Mouse (Mus musculus): ENCODE data around the gene Six2.
A peak's percentile ranks its signal among the peaks of the same experiment; 100 is the strongest.

Gene Six2

DNA sequence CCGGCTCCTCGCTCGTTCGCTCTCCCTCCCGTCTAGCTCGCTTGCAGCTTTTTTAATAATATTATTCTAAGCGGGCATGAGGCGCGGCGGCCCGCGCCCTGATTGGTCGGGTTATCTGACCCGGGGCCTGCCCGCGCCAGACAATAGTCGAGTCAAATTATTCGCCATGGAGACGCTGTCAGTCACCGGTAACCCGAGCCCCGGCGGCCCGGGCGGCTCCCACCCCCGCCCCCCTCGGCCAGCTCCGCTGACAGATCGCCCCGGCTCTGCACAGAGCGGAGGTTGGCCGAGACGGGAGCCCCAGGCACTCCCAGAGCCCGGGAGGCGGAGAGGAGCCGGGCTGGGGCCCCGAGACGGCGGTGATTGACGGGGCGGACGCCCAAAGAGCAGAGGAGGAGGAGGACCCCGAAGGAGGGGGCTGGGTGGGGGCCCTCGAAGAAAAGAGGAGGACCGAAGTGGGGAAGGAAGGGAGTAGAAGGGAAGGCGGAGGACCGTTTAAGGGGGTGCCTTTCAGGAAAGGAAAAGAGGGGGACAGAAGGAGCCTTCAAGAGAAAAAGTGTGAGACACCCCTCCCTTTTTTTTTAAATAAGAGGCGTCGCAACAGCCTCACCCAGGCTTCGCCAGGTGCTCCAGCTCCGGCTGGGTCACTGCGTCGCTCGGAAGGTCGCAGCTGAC, at the start of gene Six2:
Gene Six2, minus strand, starts transcription at position 39 of the 675 bp plus-strand sequence.
- peak; percentile 27 to 68 for DNase-seq

DNA sequence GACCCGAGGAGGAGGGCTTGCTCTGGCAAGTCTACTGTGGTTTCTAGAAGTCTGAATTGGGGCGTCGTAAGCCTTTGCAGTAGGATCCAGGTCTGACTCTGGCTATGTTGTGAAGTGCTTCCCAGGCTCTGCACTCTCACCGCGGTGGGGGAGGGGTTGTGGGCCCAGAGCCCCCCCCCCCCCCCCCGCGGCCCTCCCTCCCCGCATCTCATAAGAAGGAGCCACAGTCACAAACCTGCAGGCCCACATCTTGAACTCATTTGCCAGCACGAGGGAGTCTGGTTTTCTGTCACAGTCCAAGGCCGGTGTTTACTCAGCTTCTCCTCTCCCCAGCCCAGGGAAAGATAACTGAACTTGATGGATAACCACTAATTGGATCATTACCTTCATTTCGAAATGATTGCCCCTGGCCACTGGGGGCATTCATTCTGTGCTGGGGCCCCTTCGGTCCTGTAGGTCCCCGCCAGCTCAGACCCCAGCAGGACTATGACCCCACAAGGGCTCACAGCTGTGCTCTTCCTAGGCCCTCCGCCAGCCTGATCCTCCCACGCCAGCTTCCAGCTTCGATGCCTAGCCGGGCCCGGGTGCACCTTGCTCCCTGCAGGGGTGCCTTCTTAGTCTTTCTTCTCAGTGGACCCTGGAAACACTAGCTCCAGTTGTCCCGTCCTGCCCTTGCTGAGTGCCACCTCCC, 49.2 kb upstream of the Six2 start:
- no peak for DNase-seq

DNA sequence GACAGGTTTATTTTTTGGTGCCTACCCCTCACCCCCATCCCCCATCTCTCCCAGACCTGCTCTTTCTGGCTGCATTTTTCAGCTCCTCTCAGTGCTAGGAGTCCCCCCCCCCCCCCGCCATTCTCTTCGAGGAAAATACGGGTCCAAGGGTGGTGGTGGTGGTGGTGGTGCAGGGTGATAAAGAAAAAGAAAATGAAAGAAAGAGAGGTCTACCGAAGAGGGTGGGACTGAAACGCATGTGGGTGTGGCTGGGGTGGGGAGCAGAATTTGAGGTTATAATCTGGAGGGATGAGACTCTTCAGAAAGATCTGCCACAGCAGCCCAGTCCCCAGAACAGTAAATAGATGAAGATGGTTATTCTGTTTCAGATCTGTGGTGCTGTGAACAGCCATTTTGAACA, 43.3 kb upstream of the Six2 start:
- DNase-seq = no peak

DNA sequence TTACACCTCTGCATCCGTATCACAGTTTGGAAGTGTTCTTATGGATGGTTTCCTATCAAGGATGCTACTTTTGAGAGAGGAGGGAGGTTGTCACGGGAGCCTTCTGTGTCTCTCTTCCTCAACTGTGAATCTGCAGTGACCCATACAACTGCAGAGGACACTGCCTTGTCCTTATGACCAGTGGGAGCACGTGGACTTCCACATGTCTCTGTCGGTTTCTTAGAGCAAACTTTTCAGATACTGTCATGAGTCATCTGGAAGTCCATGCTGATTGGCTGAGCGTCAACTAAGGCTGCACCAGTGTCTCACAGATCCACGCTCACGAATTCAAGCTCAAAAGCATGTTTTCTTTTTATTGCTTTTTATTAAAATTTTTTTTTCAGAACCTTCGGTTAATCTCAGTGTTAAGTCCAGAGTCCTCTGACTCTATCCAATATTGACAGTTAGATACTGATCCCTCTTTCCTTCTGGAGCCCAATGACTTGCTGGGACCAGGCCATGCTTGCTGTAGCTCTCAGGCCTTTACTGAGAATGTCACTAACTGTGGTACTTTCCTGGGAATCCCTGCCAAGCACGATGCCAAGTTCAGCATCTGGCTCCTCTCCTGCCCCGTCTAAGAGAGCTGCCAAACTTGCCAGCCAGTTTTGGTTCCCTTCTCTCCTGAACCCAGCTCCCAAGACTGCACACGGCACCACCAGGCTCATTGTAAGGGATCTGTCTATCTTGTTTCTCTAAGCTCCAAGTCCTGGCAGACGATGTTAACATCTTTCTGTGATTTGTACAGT, 42.3 kb upstream of the Six2 start:
- no peak for DNase-seq

DNA sequence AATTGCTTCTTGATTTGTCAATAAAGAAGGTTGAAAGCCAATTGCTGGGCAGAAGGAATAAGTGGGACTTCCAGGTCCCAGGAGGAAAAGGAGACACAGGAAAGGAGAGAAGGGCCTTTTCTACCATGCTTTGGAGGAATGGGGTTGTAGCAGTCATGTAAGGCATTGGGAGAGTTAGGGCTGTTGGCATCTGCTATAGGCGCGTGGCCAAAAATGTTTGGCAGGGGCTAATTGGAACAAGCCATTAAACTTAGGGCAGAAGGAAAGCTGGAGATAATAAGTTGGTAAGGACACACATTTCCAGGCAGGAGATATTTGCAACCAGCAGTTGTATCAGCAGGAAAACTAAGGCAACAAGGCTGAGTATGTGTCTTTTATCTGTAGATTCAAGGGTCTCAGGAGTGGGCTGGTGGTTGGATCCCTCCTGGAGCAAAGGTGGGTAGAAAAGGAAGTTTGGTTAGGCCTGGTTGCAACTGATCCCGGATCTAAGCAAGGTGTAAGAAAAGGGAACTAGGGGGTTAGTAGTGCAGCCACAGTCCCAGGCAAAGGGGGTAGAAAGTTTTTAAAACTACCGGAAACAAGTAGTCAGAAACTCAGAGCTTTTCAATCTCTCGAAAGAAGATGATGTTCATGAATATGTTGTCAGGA, 40.1 kb upstream of the Six2 start:
- no peak for DNase-seq

DNA sequence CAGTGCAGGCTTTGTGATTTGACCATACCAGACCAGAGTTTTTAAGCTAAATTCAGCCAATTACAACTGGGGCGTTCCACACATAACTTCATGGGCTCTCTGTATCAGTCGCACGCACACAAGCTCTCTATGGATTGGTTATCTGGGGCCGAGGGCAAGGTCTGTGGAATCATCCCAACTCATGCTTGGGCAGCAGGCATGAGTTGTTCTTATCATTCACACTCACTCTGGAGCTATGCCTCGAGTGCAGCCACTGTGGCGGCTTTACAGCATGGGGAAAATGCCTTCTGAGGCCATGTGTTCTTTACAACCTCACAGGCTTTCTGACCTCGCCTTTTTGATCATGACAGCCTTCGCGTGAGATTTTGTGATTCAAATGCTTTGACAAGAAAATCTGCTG, 37.9 kb upstream of the Six2 start:
- no peak for DNase-seq

DNA sequence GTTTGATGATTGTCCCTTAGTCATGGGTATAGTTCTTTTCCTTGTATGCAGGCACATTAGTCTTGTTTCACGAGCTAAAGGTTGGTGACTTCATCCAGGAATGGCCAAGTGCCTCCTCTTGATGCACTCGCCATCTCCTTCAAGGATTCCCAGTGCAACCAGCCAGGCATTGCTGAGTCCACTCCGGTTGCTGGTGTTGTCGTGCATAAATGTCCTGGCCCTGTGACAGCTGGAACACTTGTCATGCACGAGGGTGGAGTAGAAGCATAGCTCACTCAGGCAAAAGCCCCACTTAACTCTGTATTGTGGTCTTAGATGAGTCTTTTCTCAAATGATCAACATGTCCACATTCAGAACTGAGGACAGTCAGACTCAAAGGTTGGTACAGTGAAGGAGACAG, 35.1 kb upstream of the Six2 start:
- no peak for DNase-seq

DNA sequence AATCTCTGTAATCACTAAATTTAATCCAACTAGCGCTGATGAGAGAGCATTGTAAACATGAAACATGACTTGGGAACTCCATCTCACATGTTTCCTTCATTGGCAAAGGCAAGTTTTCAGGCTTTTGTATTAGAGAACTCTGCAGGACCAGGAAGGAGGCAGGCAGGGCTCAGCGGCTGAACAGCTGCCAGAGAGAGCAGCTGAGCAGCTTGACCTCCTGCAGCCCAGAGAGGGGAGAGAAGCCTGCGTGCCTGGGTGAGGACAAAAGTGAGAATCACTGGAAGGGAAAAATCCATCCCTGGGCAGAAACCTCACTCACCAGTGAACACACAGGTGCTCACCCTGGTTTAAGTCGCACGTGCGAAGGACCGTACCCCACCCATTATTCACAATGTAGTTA, 29.2 kb upstream of the Six2 start:
- DNase-seq = no peak

DNA sequence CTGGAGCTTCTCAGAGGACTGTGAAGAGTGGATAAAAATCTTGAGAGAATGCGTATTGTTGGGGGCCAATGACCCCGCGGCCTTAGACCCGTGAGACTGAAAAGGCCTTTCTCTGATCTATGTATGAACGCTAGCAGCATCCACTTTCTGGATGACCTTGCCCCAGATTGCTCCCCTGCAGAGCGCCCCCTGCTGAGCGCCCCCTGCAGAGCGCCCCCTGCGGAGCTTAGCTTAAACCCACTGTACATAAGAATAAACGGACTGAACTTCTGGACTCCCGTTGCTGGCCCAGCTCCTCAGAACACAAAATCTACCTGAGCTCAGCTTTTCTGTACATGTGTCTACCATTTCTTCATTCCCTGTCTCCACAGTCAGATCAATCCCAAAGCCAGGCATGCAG, 27.7 kb upstream of the Six2 start:
- DNase-seq = no peak

DNA sequence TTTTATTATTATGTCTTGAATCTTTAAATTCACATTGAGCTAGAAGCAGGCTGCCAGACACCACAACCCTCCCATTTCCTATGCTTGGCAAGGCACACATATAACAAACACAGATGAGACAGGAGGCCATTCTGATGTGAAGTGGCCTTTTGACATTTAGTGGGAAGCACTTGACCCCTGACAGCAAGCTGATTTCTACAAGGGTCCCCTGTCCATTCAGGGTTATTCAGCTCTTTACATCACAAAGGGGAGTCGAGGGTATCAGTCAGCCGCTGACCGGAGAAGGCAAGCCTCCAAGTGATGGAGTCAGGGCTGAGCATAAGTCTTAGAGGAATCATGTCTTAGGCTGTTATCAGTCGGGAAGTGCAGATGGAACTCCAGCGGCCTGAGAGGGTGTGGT, 26.3 kb upstream of the Six2 start:
- DNase-seq = no peak

DNA sequence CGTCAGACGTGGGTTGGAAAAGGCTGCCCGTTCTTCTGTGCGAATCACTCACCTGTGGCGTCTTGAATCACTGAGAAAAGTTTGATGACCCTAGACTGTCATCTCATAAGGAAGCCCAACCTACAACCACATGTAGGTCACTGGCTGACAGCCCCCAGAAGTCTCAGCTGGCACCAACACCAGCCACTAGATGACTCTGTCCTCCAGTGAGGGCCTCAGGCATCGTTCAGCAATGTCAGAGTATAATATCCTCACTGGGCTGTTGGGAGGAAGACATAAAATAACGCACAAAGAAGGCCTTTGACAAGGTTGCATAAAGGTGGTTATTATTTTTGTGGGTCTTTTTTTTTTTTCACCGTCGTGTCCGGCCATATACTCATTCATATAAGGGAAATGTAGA, 24.8 kb upstream of the Six2 start:
- DNase-seq = no peak

DNA sequence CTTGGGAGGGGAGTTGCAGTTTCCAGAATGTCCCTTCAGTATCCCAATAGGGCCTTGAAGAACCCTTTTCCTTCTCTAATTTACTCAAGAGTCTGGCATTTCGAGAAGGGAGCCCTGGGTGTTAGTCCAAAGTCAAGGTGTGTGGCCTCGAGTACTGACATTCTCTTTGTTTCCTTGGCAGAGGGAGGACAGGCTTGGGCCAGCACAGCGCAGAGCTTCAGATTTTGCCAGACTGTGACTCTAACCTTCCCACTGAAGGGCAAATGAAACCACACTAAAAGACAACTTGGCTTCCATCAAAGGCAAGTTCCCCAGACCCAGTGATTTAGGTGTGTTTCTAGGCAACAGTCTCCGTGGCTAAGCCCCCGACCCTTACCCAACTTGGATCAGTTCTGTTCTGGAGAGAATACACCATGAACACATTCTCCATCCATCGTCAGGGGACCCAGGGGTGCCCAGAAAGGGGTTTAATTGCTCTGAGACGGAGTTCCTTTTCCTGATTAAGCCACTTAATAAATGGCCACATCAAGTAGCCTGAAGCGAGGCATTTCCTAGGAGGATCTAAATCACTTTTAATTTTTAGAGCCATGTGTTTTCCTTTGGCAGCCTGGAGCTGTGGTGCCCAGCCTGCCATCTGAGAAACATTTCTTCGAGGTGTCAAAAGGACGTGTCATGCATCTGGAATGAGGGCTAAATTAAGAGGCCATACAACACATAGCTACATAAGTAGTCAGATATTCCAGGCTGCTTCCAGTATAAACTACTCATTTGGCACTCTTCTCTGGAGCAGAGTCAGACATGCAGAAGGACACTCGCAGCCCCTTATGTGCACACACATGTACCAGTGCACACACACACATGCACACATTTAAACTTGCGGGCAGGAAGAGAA, 16.5 kb upstream of the Six2 start:
- DNase-seq = no peak

DNA sequence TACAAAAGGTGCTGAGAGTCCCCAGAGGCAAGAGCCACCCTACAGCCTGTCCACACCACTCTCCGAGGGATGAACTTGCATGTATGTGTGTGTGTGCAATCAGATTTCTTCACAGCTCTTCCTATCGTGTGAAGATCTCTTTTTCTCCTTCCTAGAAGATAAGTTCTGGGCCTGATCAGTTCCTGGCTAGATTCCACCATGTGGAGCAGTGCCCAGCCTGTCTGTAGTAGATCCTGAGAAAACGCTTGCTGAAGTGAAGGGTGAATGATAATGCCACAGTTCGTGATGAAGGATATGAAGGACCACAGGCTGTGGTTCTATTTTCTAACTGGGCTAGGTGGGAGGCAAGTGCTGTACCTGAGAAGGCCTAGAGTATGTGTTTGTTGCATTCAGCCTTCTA, 12.0 kb upstream of the Six2 start:
- DNase-seq = no peak

DNA sequence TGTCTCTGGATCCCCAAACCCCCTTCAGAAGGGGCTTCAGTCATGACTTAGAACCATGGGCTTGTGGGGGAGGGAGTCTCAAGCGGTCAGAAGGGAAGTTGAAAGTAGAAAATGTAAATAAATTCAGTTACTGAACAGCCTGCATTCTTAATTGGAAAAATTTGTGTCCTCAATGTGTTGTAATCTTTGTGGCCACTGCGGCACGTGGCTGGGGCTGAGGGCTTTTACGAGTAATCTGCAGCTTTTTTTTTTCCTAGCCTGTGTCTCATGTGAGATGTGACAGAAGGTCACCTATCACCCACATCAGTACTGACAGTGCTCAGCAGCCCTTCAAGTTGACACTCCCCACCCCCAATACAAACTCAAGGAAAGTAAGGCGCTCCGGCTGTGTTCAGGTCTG, 10.6 kb upstream of the Six2 start:
- no peak for DNase-seq

DNA sequence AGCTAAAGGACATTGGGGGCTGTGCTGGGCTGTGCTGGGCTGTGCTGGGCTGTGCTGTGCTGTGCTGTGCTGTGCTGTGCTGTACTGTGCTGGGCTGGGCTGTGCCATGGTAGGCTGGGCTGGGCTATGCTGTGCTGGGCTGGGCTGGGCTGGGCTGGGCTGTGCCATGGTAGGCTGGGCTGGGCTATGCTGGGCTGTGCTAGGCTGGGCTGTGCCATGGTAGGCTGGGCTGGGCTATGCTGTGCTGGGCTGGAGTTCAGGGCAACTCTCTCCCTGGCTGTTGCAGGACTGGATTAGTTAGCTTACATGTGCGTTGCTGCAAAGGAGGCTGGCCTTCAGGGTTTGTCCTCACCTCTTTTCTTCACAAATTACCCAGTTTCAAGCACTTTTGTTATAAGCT, 9.9 kb upstream of the Six2 start:
- no peak for DNase-seq

DNA sequence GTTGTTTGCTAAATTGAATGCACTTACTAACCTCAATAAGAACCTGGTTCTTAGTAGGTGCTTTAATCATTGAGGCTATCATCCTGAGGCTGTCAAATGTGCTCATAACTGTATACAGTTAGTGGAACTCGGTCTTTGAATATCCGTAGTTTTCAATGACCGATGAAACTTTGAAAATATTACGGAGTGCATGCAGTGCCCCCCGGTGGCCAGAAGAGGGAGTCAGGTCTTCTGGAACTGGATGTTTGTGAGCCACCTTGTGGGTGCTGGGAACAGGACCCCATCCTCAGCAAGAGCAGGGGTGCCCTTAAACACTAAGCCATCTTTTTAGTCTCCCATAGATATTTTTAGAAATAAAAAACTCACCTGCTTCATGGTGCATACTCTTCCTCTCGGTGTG, 6.4 kb upstream of the Six2 start:
- DNase-seq = no peak

DNA sequence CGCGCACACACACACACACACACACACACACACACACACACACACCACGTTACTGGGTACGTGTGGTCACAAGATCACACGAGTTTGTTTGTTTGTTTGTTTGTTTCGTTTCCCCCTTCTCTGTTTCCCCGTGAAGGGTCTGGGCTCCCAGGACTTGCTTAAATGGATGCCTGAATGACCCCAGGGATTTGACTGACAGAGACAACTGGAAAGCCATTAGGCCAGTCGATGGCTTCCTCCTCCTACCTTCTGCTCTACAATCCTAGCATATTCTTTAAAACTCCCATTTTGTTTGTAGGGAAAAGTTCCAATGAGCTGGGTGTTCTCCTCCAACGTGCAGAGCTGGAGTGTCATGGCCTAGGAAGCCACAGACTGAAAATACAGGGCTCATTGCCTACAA, 5.0 kb upstream of the Six2 start:
- DNase-seq = no peak

DNA sequence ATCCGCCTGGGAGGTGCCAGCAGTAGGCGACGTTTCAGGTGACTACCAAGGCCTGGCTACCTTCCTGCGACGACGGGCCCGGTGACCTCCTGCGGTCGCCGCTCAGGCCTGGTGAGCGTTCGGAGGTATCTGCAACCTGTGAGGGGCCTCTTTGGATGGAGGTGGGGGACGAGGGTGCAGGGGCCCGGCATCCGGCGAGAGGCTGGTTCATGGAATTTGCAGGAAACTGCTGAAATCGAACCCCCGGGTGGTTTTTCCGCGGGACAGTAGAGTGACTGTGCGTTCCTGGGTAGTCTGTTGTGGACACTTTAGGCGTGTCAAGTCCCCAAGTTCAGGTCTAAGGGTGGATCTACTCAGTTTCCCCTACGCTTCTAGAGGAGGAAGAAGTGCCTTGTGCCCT, 4.5 kb upstream of the Six2 start:
- DNase-seq = no peak

DNA sequence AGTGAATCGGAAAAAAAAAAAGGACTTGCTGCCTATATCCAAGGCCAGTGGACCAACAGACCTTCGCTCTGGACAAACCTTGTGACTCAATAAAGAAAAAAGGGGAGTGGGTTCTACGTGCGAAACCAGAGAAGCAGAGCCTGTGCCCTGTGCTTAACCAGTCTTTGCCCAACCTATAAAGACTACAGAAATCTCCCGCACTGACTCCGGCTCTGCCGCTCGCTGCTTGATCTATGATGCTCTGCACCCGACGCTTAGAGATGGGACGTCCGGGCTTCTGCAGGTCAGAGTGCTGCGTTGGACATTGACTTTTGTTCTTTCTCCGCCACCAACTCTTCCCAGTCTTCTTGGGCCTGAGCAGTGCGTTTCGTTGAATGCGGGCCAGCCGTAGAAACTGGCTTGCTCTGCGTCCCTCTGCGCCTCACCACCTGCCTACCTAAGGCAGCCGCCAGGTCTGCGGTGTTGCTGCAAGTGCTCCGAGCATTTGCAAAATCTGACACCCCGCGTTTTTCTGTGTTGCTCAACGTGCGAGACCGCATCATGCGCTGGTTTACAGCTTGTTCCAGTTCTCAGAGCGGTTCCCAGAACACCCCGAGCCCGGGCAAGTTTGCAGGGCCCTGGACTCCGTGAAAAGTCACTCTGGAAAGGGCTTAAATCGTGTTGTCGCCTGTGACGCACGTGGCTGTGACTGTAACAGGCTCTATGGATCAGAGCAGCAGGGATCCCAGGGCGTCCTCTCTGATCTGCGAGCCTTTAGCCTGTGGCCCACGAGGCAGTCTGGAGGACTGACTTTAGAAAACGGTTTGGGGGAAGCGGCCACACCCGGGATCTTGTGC, 3.8 kb upstream of the Six2 start:
- peak; percentile 24 to 36 for DNase-seq

DNA sequence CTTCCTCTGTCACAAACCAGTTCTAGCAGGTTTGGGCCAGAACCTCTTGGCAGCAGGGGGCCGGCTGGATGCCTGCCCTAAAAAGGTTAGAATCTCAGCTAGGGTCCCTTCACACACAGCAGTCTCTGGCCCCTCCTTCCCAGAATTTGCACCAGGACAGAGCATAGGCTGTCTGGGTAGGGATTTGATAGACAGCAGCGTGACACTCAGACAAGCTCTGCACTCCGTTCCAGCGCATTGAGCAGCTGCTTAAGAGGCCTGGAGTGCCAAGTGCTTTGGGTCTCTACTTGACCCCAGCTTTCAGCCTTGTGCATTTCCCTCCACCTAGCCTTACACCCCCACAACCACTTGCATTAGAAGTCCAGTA, 2.9 kb upstream of the Six2 start:
- no peak for DNase-seq

DNA sequence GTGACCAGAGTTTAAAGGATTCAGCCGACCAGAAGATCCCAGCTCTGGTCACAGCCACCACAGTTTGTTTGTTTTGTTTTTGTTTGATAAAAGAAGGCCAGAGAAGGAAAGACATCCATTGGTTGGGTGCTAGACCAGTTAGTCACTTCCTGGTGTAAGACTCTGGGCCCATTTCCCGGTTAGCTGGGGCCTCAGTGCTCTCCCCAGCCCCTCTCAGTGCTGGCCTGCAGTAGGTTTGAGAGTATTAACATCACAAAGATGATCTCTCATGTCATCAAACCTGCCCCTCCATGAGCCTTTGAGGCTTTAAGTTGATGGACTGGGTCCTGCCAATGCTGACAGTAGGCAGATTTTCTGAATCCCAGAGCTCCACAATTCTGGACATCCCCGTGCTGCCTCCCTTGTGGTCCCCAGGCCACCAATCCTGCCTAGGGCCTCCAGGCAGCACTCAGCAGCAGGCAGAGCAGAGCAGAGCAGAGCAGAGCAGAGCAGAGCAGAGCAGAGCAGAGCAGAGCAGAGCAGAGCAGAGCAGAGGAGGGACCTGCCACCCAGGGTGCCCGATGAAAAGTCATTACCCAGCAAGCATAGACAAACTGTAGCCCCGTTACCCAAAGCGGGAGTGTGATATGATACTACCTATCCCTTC, 2.4 kb upstream of the Six2 start:
- no peak for DNase-seq

All from lung, postnatal 4 days (tissue).